Mouse (Mus musculus): ENCODE data around the gene Hnrnpf.

Hnrnpf gene

DNA sequence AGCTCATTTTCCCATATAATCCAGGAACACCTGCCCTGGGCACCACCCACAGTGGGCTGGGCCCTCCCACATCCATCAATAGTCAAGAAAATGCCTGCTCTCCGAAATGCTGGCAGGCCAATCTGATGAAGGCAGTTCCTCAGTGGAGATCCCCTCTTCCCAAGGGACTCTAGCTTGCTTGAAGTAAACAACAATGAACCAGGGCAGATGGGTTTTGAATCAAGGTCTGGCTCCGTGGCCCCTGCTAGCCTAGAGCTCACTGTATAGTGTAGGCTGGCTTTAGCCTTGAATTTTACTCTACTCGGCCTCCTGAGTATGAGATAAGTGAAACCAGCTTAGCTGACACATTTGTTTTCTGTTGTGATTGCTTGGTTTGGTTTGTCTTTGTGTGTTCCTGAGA lies 7.7 kb upstream of the Hnrnpf start:
- no peak for DNase-seq

DNA sequence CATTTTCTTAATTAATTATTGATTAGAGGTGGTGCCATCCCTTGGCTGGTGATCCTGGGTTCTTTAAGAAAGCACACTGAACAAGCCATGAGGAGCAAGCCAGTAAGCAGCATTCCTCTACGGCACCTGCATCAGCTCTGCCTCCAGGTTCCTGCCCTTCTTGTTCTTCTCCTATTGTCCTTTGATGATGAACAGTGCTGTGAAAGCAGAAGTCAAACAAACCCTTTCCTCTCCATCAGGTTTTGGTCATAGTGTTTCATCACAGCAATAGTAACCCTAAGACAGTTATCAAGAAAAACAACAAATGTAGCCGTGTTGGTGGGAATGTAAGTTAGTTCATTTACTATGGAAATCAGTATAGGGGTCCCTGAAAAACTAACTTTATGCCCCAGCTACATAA lies 6.7 kb upstream of the Hnrnpf start:
- no peak for DNase-seq

DNA sequence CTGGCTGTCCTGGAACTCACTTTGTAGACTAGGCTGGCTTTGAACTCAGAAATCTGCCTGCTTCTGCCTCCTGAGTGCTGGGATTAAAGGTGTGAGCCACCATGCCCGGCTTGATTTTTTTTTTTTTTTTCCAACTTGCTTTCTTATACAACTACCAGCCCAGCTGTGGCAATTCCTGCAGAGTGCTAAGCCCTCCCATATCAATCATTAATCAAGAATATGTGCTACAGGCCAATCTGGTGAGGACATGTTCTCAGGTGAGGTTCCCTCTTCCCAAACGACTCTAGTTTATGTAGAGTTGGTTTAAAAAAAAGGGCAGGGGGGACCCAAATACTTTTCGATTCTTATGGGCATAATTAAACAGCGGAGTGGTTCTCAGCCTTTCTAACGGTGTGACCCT lies 2.3 kb upstream of the Hnrnpf start:
- DNase-seq, result no peak

GRCm38 (mm10) chr6:117901510-117902402 lies 1.6 kb downstream of the Hnrnpf start:
- no peak for DNase-seq

- DNase-seq, result no peak
These were observed 2.4 kb downstream of the Hnrnpf start for GRCm38 (mm10) chr6:117902556-117902955.

DNA sequence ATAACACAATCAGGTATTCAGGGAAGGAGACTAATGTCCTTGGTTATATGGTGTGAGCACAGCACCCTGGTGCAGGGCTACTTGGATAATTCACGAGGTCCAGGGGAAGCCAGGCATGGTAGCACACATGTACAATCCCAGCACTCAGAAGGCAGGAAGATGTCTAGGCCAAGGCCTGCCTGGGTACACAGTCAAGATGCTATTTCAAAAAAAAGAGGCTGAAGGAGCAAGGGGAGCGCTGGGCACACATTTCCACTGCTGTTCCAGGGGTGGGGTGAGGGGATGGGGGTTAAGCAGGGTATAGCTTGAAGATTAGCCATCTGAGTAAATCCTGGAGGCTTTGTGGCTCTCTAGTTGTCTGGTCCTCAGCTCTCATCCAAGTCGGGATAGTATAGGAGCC lies 3.7 kb downstream of the Hnrnpf start:
- no peak for DNase-seq

- DNase-seq, result no peak
These were observed 5.3 kb downstream of the Hnrnpf start for GRCm38 (mm10) chr6:117905260-117905930.

GRCm38 (mm10) chr6:117906015-117906531 lies 5.9 kb downstream of the Hnrnpf start:
- no peak for DNase-seq

- peak; percentile 92 to 97 for DNase-seq
These were observed 6.6 kb downstream of the Hnrnpf start for GRCm38 (mm10) chr6:117906590-117907271.

GRCm38 (mm10) chr6:117907301-117907978 lies 7.3 kb downstream of the Hnrnpf start:
- DNase-seq, result peak; percentile 87 to 89

GRCm38 (mm10) chr6:117907979-117908355 lies 7.8 kb downstream of the Hnrnpf start:
- no peak for DNase-seq

GRCm38 (mm10) chr6:117908424-117908900 lies 8.3 kb downstream of the Hnrnpf start:
- DNase-seq, result no peak

- no peak for DNase-seq
These were observed 10.1 kb downstream of the Hnrnpf start for GRCm38 (mm10) chr6:117910120-117910661.

DNA sequence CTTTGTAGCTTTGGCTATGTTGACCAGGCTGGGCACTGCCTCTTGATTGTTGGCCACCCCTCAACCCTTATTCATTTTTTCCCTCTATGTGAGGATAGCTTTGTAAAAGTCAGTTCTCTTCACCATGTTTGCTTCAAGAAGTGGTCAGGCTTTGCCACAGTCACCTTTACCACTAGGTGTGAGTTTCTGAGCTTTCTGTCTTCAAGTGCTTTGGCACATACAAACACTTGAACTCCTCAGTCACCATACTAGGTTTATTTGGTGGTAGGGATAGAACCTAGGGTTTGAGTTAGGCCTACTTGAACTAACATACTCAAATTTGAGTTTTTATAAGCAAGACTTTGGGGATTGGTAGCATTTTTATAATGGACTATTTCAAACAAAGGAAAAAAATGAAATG lies 14.4 kb downstream of the Hnrnpf start:
- no peak for DNase-seq

- no peak for DNase-seq
These were observed 16.1 kb downstream of the Hnrnpf start for GRCm38 (mm10) chr6:117916205-117916736.

DNA sequence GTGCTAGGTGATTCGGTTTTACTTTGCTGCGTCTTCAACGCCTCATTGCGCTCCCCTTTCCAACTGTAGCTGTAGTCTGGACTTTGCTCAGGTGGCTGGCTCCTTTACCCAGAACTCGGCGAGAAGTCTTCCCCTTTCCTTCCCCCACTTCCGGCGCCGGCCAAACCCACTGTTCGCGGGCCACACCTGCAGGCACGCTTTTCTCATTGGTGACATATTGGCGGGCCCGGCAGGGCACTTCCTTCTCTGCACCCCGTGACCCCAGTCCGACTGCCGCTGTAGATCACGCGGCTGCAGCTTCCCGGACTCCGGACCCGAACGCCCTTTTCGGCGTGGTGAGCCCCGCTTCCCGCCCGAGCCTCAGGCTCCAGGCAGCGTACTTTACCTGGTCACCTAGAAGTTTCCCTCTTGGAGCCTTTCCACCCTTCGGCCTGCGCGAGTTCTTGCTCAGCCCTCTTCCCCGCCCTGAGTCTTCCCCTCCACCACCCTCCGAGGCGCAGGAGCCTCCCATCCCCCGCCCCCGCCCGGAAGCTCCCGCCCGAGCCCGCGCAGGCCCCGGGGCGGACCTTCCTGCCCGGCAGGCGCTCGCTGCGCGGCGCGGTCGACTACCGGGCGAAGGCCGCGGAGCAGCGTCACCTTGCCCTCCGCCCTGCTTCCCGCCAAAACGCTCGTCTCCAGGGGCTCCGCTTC lies 16.8 kb downstream of the Hnrnpf start:
- DNase-seq, result peak; percentile 82 to 87

- peak; percentile 51 to 58 for DNase-seq
These were observed 17.5 kb downstream of the Hnrnpf start for GRCm38 (mm10) chr6:117917576-117917975.

DNA sequence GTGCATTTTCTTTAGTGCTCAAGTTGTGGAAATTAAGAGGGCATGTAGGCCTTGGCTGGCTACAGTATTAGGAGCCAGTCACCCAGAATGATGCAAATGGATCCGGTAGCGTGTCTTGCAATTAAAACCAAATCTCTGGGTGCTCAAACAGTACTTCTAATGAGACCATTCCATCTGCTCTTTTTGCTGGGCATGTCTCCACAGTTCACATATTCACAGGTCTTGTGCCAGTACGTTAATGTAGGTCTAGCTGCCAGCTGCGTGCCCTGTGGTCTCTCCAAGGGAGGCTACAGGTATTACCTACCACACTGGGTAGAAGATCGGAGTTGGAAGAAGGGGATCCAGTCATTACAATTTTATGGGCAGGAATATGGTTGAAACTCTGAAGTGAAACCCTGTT lies 17.9 kb downstream of the Hnrnpf start:
- no peak for DNase-seq

DNA sequence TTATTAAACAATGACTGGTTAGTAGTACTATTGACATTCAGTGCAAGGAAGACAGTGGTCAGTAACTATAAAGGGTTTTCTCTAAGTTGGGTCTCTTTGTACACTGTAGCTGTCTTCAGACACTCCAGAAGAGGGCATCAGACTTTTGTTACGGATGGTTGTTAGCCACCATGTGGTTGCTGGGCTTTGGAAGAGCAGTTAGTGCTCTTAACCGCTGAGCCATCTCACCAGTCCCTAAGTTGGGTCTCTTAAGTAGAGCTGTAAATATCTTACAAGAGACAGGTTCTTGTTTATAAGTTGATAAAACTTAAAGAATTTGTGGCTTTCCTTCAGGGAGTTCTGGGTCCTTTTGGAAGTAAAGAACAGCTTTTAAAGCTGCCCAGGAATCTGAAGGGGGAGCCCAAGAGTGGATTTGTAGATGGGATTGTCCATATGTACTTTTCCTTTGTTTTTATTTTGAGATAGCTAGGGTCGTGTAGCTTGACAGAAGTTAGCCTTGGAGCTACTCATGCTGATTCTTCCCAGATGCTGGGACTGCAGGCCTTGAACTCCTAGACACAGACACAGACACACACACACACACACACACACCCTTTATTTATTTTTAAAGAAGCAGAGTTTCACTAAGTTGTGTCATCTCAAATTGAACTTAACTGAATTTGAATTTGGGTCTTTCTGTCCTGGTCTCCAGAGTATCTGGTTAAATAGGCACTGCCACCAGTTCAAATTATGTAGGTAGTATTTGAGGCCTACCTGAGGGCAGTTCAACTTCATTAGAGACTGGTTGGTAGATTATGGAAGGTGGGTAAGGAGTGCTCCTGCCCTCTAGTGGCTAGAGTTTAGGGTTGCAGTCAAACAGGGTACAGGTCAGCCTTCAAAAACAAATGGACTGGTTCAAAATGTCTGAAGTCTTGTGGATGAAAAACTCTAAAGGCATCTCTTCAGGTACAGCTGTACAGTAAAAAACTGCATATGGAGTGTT lies 20.8 kb downstream of the Hnrnpf start:
- no peak for DNase-seq

DNA sequence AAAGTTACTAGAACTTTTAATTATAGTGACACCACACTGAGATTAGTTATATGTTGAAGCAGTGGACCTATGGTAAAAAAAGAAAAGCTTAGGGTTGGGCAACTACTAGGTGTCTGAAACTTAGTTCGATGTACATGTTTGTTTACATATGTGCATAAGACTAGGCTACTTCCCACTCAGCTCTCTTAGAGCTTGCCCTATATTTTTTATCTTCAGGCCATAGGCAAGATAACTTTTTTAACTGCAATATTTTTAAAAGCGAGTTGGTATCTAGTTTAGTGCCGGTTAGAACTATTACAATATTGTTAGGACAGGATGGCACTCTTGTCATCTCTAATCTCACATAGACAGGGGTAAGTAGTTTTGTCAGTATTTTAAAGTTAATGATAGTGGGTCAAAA lies 21.9 kb downstream of the Hnrnpf start:
- no peak for DNase-seq

Measured in spleen, adult 18-20 months (tissue).